Mouse (Mus musculus): Measurements from ENCODE around the gene Cmss1. TPM values are rescaled to one million over a fixed set of nuclear protein-coding genes. Genes with fewer than 3 reads are reported as not detected.
A peak's percentile ranks its signal among the peaks of the same experiment; 100 is the strongest.

Cmss1 gene
- polyA plus RNA-seq, 1 experiment from 2014 or later, result 39.5 TPM

DNA sequence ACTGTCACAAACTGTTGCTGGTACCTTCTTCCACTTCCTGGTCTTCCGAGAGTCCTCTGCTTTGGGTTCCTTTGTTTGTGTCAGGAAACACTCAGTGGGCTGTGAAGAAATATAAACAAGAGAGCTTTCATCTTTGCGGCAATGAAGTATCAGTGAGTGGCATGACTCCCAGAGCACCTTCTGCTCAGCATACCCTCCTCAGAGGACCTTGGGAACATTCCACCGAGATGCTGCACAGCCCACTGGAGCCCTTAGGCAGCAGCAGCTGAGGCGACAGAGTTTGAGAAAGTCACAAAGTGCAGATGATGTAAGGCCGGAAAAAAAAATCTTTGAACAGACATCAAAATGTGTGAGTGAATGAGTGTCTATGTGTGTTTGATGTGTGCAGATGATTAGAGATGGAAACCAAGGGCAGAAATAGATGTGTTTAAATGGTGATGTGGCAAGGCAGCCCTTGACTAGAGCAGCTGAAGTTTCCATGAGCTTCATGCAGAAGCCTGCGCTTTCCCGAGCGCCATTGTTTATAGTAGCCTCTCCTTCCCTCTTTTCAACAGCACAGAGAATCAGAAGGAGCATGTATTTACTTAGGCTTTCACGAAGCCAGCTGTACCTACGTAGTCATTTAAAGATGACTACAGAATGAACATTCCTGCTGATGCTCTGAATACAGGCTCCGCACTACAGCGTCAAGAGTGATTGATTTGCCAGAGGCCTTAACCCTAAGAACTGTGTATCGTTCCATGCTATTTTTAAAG is 288.6 kb downstream of the Cmss1 start:
- Histone ChIP-seq H3K36me3 (ENCODE audit: control insufficient read depth, insufficient read depth, low read length) (no peaks in the 10 kb centered on the region), H3K27me3 (ENCODE audit: control insufficient read depth, insufficient read depth, low read length) (no peaks in the 10 kb centered on the region), H3K4me1 (ENCODE audit: control insufficient read depth, insufficient read depth, low read length) (peaks cover 9% of the 10 kb centered on the region; the same call in 1 of the 2 replicates), H3K4me2 (ENCODE audit: low read depth, low read length) (no peak overlapping the region), H3K4me3 (replicated peaks; ENCODE audit: low read length) (no peak overlapping the region), H3K9ac (ENCODE audit: low read length) (no peak overlapping the region), H3K27ac (ENCODE audit: low read length) (peak overlapping the region; percentile 66), H3K9me3 (replicated peaks; ENCODE audit: control insufficient read depth, low read length) (no peaks in the 10 kb centered on the region)
- WGBS, result 31% methylated on average over 13 of the region's 13 CpGs
- ATAC-seq (ENCODE audit: insufficient read depth, low FRiP score), result peak; percentile 60; the same call in 1 of the 2 replicates

DNA sequence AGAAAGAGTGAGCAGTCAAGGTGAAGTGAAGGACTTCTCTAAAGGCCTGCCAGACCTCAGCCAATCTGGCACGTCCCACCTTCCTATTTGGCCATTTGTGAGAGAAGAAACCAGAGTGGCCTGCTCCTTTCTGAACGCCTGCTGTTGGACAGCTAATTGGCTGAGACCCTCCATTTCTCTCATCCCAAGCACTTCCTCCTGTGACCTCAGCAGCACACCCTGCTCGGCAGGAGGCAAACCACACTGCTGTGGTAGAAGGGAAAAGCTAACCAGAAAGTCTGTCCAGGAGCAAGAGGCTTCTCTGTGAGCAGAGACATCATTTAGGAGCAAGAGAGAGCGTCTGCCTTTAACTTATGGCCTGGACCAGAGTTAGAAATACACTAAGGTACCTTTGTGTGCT is 289.5 kb downstream of the Cmss1 start:
- H3K4me3 ChIP-seq (replicated peaks; ENCODE audit: low read length), result no peak overlapping the region
- H3K9me3 ChIP-seq (replicated peaks; ENCODE audit: control insufficient read depth, low read length), result no peaks in the 10 kb centered on the region
- ATAC-seq (ENCODE audit: insufficient read depth, low FRiP score), result no peak
- H3K36me3 ChIP-seq (ENCODE audit: control insufficient read depth, insufficient read depth, low read length), result no peaks in the 10 kb centered on the region
- H3K27me3 ChIP-seq (ENCODE audit: control insufficient read depth, insufficient read depth, low read length), result no peaks in the 10 kb centered on the region
- H3K4me2 ChIP-seq (ENCODE audit: low read depth, low read length), result no peak overlapping the region
- WGBS, result 75% methylated on average over 4 of the region's 4 CpGs
- H3K9ac ChIP-seq (ENCODE audit: low read length), result no peak overlapping the region
- no peak overlapping the region for H3K27ac ChIP-seq (ENCODE audit: low read length)
- H3K4me1 ChIP-seq (ENCODE audit: control insufficient read depth, insufficient read depth, low read length), result peaks cover 9% of the 10 kb centered on the region; the same call in 1 of the 2 replicates

DNA sequence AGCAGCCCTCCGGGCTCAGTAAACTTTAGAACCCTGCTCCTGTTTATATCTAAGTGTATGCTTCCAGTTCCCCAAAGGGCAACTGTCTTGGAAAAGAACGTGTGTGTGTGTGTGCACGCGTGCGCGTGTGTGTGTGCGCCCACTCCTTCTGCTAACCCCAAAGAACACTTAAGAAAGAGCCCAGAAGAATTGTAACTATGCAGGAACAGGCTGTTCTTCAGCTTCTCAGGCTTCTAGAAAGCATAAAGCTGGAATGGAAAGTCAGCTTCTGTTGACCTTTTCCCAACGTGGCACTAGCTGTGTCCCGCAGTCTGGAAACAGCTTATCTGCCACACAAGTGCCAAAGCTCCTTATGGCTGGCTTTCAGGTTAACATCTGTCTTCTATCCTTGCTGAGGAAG is 291.6 kb downstream of the Cmss1 start:
- H3K9ac ChIP-seq (ENCODE audit: low read length), result no peak overlapping the region
- no peak overlapping the region for H3K4me3 ChIP-seq (replicated peaks; ENCODE audit: low read length)
- peak overlapping the region; percentile 18 for H3K27ac ChIP-seq (ENCODE audit: low read length)
- WGBS, result 77% methylated on average over 9 of the region's 9 CpGs
- H3K4me1 ChIP-seq (ENCODE audit: control insufficient read depth, insufficient read depth, low read length), result peaks cover 9% of the 10 kb centered on the region; the same call in 1 of the 2 replicates
- peak; percentile 19; the same call in 1 of the 2 replicates for ATAC-seq (ENCODE audit: insufficient read depth, low FRiP score)
- H3K4me2 ChIP-seq (ENCODE audit: low read depth, low read length), result no peak overlapping the region
- H3K9me3 ChIP-seq (replicated peaks; ENCODE audit: control insufficient read depth, low read length), result no peaks in the 10 kb centered on the region
- H3K36me3 ChIP-seq (ENCODE audit: control insufficient read depth, insufficient read depth, low read length), result no peaks in the 10 kb centered on the region
- no peaks in the 10 kb centered on the region for H3K27me3 ChIP-seq (ENCODE audit: control insufficient read depth, insufficient read depth, low read length)

DNA sequence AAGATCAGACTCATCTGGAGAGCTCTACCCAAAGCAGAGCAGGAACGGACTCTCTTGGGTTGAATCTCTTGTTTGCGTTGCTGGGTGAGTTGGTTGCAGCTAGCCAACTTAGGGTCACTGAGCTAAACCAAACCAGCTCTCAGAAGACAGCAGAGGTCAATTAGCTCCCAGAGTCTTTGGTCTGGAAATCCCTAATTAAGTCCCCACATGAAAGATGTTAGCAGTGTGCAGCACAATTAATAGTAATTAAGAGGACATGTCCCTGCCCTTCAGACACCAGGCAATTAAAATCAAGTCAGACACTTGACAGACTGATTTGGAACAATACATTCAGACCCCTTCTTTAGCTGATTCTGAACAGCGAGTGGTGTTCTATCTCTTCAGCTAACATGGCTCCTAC is 292.4 kb downstream of the Cmss1 start:
- WGBS, result 88% methylated on average over 3 of the region's 3 CpGs
- Histone ChIP-seq H3K4me3 (replicated peaks; ENCODE audit: low read length) (no peak overlapping the region), H3K27me3 (ENCODE audit: control insufficient read depth, insufficient read depth, low read length) (no peaks in the 10 kb centered on the region), H3K27ac (ENCODE audit: low read length) (no peak overlapping the region), H3K9ac (ENCODE audit: low read length) (no peak overlapping the region), H3K36me3 (ENCODE audit: control insufficient read depth, insufficient read depth, low read length) (no peaks in the 10 kb centered on the region), H3K4me2 (ENCODE audit: low read depth, low read length) (no peak overlapping the region), H3K9me3 (replicated peaks; ENCODE audit: control insufficient read depth, low read length) (no peaks in the 10 kb centered on the region), H3K4me1 (ENCODE audit: control insufficient read depth, insufficient read depth, low read length) (peaks cover 9% of the 10 kb centered on the region; the same call in 1 of the 2 replicates)
- no peak for ATAC-seq (ENCODE audit: insufficient read depth, low FRiP score)

DNA sequence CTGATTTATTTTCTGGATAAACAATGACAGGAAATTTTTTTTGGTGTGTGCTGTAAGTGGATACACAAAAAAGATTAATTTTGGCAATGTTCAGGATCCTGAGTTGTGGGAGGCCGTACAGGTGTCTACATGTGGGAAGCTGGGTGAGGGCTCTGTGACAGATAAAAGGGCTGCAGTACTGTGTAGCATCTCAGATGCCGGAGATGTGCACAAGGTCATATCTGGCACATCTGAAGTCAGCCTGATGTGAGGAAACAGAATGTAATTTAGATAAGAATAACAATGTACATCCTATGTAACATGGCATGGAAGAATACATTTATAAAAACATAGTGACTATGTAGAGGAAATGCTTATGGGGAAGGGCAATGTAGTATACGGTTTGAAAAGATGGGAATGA is 293.2 kb downstream of the Cmss1 start:
- no peak overlapping the region for H3K27ac ChIP-seq (ENCODE audit: low read length)
- no peaks in the 10 kb centered on the region for H3K9me3 ChIP-seq (replicated peaks; ENCODE audit: control insufficient read depth, low read length)
- H3K4me3 ChIP-seq (replicated peaks; ENCODE audit: low read length), result no peak overlapping the region
- H3K4me2 ChIP-seq (ENCODE audit: low read depth, low read length), result no peak overlapping the region
- no peak overlapping the region for H3K9ac ChIP-seq (ENCODE audit: low read length)
- ATAC-seq (ENCODE audit: insufficient read depth, low FRiP score), result no peak
- peaks cover 8% of the 10 kb centered on the region; the same call in 1 of the 2 replicates for H3K4me1 ChIP-seq (ENCODE audit: control insufficient read depth, insufficient read depth, low read length)
- no peaks in the 10 kb centered on the region for H3K27me3 ChIP-seq (ENCODE audit: control insufficient read depth, insufficient read depth, low read length)
- WGBS, result 80% methylated on average over 3 of the region's 3 CpGs
- no peaks in the 10 kb centered on the region for H3K36me3 ChIP-seq (ENCODE audit: control insufficient read depth, insufficient read depth, low read length)

DNA sequence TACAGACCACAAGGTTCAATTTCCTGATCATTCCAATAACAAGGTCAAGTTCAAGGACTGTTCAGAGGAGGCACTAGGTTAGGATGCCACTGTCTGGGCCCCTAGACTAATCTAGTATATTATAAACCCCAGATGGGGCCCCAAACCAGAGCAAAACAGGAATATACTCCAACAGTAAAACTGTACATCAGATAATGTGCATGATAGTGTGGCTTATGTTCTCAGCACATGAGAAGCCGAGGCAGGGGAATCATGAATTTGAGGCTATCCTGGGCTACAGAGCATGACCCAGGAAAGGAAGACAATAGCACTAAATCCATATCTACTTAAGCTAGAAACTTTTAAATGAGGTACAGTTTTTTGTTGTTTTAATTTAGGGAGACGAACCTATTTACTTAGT is 294.5 kb downstream of the Cmss1 start:
- H3K4me1 ChIP-seq (ENCODE audit: control insufficient read depth, insufficient read depth, low read length), result no peaks in the 10 kb centered on the region; the same call in 1 of the 2 replicates
- no peak overlapping the region for H3K4me2 ChIP-seq (ENCODE audit: low read depth, low read length)
- 91% methylated on average over 2 of the region's 2 CpGs for WGBS
- H3K27me3 ChIP-seq (ENCODE audit: control insufficient read depth, insufficient read depth, low read length), result no peaks in the 10 kb centered on the region
- H3K9ac ChIP-seq (ENCODE audit: low read length), result no peak overlapping the region
- H3K4me3 ChIP-seq (replicated peaks; ENCODE audit: low read length), result no peak overlapping the region
- ATAC-seq (ENCODE audit: insufficient read depth, low FRiP score), result no peak
- H3K36me3 ChIP-seq (ENCODE audit: control insufficient read depth, insufficient read depth, low read length), result no peaks in the 10 kb centered on the region
- no peak overlapping the region for H3K27ac ChIP-seq (ENCODE audit: low read length)
- no peaks in the 10 kb centered on the region for H3K9me3 ChIP-seq (replicated peaks; ENCODE audit: control insufficient read depth, low read length)

DNA sequence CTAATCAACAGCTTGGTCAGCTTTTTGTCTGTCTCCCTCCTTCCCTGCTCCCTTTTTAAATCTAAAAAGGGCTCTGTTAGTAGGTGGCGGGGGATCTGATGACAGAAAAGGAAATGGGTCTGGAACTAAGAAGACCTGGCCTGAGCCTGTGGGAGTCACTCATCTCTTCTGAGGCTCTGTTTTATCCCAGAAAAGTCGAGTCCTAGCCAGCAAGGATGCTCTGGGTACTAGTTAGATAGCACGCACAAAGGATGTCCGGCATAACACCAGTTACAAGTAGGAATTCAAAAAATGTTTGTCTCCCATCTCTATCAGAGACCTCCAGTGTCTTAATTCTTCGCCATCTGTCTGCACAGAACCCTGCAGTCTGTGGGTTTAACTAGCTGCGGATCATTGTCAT is 301.2 kb downstream of the Cmss1 start:
- Histone ChIP-seq H3K4me2 (ENCODE audit: low read depth, low read length) (no peak overlapping the region), H3K36me3 (ENCODE audit: control insufficient read depth, insufficient read depth, low read length) (no peaks in the 10 kb centered on the region), H3K27me3 (ENCODE audit: control insufficient read depth, insufficient read depth, low read length) (no peaks in the 10 kb centered on the region), H3K9me3 (replicated peaks; ENCODE audit: control insufficient read depth, low read length) (no peaks in the 10 kb centered on the region), H3K4me3 (replicated peaks; ENCODE audit: low read length) (no peak overlapping the region), H3K4me1 (ENCODE audit: control insufficient read depth, insufficient read depth, low read length) (no peaks in the 10 kb centered on the region), H3K9ac (ENCODE audit: low read length) (no peak overlapping the region), H3K27ac (ENCODE audit: low read length) (no peak overlapping the region)
- ATAC-seq (ENCODE audit: insufficient read depth, low FRiP score), result no peak
- 80% methylated on average over 6 of the region's 6 CpGs for WGBS

DNA sequence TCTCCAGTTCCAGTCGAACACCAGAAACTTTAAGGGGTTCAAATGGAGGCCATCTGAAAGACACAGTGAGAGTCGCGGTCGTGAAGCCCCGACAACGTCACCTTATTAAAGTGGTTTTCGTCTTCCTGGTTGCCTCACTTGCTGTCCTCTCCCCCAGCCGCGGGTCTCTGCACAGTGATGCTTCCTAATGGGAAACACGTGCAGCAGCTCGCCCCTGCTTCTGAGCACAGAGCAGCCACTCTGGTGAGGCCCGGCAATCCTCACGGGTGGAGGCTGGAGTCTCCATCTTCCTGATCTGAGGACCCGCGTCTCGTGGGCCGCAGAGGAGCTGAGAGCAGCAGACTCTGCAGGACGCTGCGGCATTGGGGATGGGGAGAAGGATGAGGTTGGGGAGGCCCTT is 302.9 kb downstream of the Cmss1 start:
- H3K9ac ChIP-seq (ENCODE audit: low read length), result peak overlapping the region; percentile 15; the same call in 1 of the 2 replicates
- no peaks in the 10 kb centered on the region for H3K9me3 ChIP-seq (replicated peaks; ENCODE audit: control insufficient read depth, low read length)
- no peak overlapping the region for H3K4me3 ChIP-seq (replicated peaks; ENCODE audit: low read length)
- 71% methylated on average over 19 of the region's 19 CpGs for WGBS
- H3K4me1 ChIP-seq (ENCODE audit: control insufficient read depth, insufficient read depth, low read length), result no peaks in the 10 kb centered on the region
- no peak overlapping the region for H3K4me2 ChIP-seq (ENCODE audit: low read depth, low read length)
- no peaks in the 10 kb centered on the region for H3K36me3 ChIP-seq (ENCODE audit: control insufficient read depth, insufficient read depth, low read length)
- no peak for ATAC-seq (ENCODE audit: insufficient read depth, low FRiP score)
- no peak overlapping the region for H3K27ac ChIP-seq (ENCODE audit: low read length)
- no peaks in the 10 kb centered on the region for H3K27me3 ChIP-seq (ENCODE audit: control insufficient read depth, insufficient read depth, low read length)

DNA sequence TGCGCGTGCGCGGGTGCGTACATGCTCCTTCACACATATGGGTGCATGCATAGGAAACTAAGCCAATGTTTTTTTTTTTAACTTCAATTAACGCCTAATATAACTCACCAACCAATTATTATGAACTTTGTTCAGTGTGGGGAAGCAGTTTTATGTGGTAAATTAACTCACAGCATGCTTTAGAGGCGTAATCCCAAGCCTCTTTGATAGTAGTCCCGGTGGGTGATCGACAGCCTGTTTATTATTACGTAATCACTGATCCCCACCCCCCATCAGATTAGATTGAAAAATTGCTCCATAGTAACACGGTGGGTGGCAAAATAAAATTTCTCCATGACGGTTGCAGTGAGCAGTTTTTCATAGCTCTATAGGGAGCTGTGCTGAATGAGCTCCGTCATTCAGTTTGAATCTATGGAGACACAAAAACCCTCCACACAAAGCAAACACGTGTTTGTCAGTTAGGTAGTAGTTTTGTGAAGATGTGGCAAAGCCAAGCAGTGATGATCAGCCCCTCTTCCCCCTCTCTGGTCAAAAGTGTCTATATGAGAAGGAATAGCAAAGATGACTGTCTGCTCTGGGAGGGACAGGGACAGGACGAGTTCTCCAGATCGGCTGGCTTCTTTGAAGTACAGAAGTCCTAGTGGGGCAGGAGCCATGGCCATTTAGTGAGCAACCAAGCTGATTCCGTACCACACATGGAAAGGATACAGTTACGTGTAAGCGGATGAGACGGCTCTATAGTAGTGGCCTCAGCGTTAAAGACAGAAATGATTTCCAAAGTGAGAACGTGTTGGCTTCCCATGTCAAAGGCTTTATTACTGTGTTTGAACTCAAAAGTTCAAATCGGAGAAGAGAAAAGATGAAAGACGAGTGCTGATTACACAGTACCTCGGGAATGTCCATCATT is 303.6 kb downstream of the Cmss1 start:
- WGBS, result 83% methylated on average over 25 of the region's 25 CpGs

More for the DNA sequence above, 303.6 kb downstream of the Cmss1 start:
- H3K27ac ChIP-seq (ENCODE audit: low read length), result no peak overlapping the region
- no peak for ATAC-seq (ENCODE audit: insufficient read depth, low FRiP score)
- H3K9me3 ChIP-seq (replicated peaks; ENCODE audit: control insufficient read depth, low read length), result no peaks in the 10 kb centered on the region
- no peak overlapping the region for H3K4me3 ChIP-seq (replicated peaks; ENCODE audit: low read length)
- no peaks in the 10 kb centered on the region for H3K27me3 ChIP-seq (ENCODE audit: control insufficient read depth, insufficient read depth, low read length)
- no peak overlapping the region for H3K9ac ChIP-seq (ENCODE audit: low read length)
- no peaks in the 10 kb centered on the region for H3K4me1 ChIP-seq (ENCODE audit: control insufficient read depth, insufficient read depth, low read length)
- no peaks in the 10 kb centered on the region for H3K36me3 ChIP-seq (ENCODE audit: control insufficient read depth, insufficient read depth, low read length)
- no peak overlapping the region for H3K4me2 ChIP-seq (ENCODE audit: low read depth, low read length)

Data from stomach, embryonic 16.5 days (tissue).